Mouse (Mus musculus): ENCODE results near the gene Sema3f. TPM values are rescaled to one million over a fixed set of nuclear protein-coding genes. Genes with fewer than 3 reads are reported as not detected.

The Sema3f gene
- total RNA-seq, 2 experiments from 2014 or later: 14.3 to 19.2 TPM

GRCm38 (mm10) chr9:107696845-107697610 is 13.2 kb downstream of the Sema3f start:
- DNase-seq (ENCODE audit: extremely low spot score in 1 of 2, low spot score in 2 of 2): no peak
- intact Hi-C loops (cut with DNase I): no loop called here

GRCm38 (mm10) chr9:107696106-107696479 is 14.2 kb downstream of the Sema3f start:
- no peak for DNase-seq (ENCODE audit: extremely low spot score in 1 of 2, low spot score in 2 of 2)
- intact Hi-C loops (cut with DNase I): no loop called here

GRCm38 (mm10) chr9:107695441-107696105 is 14.7 kb downstream of the Sema3f start:
- intact Hi-C loops (cut with DNase I): no loop called here
- DNase-seq (ENCODE audit: extremely low spot score in 1 of 2, low spot score in 2 of 2): no peak

DNA sequence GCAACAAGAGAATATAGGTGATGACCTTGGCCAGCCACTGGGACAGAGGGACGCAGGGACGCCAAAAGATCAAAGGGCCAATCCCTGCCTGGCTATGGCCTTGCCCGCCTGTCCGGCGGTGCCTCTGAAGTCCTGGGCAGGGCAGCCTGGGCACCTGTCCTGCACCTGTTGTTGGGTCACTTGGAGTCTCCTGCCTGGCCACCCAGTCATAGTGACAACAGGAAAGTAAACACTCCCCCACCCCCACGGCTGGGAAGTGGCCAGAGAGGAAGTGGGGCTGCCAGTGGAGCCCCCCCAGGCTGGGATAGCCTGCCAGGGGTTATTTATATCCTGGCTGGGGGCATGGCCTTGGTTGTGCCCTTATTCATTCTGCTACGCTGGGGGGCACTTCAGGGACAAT is 15.6 kb downstream of the Sema3f start:
- no peak for DNase-seq (ENCODE audit: extremely low spot score in 1 of 2, low spot score in 2 of 2)
- intact Hi-C loops (cut with DNase I): no loop called here

DNA sequence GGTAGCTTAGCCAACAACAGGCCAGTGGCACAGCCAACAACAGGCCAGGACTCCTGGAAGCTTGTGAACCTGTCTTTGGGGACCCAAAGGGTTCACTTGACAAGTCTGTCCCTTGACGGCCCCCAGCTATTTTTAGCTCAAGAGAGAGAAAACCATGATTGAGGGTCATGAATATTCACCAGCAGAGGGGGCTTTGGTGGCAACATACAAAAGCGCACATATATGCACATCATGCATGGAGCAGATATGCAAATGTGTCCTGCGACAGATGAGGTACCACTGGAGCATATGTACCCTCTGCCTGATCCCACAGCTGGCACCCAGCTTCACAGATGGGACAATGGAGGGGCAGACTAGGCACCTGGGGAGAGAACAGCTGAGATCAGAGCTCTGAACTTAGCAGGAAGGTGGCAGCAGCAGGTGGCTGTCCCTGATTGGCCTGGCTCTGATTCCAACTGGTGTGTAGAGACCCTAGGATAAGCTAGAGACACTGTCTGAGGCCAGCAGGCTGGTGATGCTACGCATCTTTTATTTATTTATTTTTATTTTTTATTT is 16.8 kb downstream of the Sema3f start:
- DNase-seq (ENCODE audit: extremely low spot score in 1 of 2, low spot score in 2 of 2): no peak
- intact Hi-C loops (cut with DNase I): no loop called here

DNA sequence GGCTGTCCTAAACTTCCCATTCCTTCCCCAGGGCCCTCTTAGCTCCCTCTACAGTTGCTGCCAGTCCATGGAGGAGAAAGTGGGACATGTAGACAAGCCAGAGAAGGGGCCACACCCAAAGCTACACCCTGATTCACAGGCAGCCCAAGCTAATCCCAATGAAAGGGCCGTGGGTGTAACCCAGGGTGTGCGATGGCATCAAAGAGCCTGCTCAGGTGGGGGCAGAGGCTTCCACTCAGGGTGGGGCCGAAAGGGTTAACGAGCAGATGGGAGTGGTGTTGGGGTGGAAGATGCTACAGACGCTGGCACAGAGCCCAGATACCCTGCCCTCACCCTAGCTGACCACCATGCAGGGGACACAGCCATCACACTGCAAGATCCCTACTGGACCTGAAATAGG is 17.5 kb downstream of the Sema3f start:
- DNase-seq (ENCODE audit: extremely low spot score in 1 of 2, low spot score in 2 of 2): no peak
- intact Hi-C loops (cut with DNase I): no loop called here

- no peak for DNase-seq (ENCODE audit: extremely low spot score in 1 of 2, low spot score in 2 of 2)
- intact Hi-C loops (cut with DNase I): no loop called here
Observed at GRCm38 (mm10) chr9:107690391-107690790, 19.9 kb downstream of the Sema3f start.

DNA sequence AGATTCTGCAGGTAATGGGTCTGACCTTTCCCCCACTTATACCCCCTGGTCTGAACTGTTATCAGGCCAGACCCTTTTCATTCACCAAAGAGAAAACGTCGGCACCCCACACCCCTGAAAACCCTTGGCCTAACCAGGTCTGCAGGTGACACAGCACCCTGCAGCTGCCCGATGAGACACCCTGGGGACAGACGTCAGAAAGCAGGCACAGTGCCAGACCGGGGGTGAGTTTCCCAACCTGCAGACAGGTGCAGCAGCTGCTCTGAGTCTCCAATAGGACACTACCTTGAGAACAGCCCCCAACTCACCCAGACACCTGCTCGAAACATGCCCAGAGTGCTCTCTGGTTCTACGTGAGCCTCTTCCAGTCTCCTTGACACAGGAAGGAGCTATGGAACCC is 21.3 kb downstream of the Sema3f start:
- no peak for DNase-seq (ENCODE audit: extremely low spot score in 1 of 2, low spot score in 2 of 2)
- intact Hi-C loops (cut with DNase I): no loop called here

DNA sequence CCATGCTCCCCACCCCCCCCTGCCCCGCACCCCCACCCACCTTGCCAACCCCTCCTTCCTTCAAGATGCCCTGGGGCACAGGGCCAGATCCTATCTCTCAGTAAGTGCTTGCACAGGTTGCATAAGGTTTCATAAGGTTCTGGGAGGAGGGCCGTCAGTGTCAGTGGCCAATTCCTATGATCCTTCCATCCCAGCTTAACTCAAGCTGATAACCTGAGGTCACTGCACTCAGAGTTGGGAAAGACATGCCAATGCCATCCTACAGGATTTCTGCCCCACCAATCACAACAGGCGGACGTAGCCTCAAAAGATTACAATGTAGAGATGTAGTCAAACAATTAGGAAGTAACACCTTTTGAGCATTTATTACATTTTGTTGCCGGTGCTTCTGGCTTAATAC is 21.9 kb downstream of the Sema3f start:
- intact Hi-C loops (cut with DNase I): no loop called here

DNA sequence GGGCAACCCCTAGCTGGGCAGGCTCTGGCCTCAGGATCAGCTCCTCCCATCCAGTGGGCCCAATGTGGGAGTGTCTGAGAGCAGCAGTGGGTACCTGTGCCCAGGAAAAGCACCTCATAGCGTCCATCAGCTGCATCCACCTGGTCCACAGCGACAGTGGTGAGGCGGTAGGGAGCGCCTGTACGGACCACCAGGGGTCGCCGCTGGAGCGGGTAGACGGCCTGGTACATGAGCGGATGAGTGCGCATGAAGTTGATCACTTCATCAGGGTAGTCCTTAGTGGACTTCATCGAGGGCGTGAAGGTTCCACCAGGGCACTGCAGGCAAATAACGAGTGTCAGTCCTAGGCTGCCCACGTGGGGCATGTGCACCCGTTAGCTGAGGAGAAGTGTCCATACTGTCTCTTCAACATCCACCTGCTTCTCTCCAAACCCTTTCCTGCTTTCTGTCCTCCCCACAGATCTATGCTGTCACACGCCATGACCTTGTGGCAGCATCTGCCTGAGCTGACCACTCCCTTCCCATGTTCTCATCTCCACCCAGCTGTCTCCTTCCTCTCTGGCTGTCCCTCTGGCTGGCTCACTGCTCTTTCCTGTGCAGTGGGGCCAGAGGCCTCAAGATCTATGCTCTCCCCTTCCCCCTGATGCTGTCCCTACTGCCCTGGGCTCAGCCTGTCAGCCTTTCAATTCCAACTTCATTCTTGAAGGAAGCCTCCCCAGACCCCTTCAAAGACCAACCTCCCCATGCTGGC is 24.9 kb downstream of the Sema3f start:
- peak in 1 of 2 experiments; percentile 79 for DNase-seq (ENCODE audit: extremely low spot score in 1 of 2, low spot score in 2 of 2)
- intact Hi-C loops (cut with DNase I): loop anchor here (1.0 kb wide), 1 partner anchor 52 kb away; no protein-coding TSS in a partner anchor

More for the DNA sequence above, 21.9 kb downstream of the Sema3f start:
- no peak for DNase-seq (ENCODE audit: extremely low spot score in 1 of 2, low spot score in 2 of 2)

DNA sequence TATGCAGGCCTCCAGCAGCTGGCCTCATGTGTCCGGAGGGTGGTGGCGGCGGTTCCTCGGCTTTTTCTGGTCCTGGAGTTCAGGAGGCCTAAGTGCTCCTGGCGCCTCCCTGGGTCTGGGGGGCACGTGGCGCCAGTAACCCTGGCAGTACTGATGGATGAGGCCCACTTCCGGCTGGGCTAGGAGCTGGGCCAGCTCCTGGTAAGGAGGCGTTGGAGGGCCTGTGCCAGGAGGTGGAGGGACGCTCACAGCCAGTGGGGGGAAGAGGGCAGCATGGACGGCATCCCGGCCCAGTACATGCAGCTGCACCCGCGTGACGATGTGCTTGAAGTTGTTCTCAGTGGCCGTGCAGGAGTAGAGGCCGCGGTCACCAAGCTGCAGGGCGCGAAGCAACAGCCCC is 27.9 kb downstream of the Sema3f start:
- intact Hi-C loops (cut with DNase I): no loop called here

DNA sequence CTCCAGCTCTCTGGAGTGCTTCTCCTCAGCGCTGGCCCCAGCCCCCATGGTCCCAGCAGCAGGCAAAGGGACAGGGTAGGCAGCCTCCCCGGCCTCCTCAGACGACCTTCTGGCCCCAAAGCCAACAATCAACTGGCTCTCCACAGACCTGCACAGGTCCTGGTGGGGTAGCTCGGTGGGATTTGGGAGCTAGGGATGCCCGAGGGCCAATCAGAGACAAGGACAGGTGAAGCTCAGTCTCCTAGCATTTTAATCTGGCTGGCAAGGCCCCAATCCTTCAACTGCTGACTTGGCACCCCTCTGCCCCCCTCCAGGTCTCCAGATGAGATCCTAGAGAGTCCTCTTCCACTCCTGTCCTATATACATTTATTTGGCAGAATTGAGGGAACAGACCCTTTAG is 30.8 kb downstream of the Sema3f start, which contains the start of gene Gnat1:
Gene Gnat1 (minus strand): TSS at position 212 of the 400 bp plus-strand sequence.
- intact Hi-C loops (cut with DNase I): loop anchor here (5.0 kb wide), 1 partner anchor 77 kb away; no protein-coding TSS in a partner anchor
- DNase-seq (ENCODE audit: extremely low spot score in 1 of 2, low spot score in 2 of 2): no peak

More for the DNA sequence above, 27.9 kb downstream of the Sema3f start:
- DNase-seq (ENCODE audit: extremely low spot score in 1 of 2, low spot score in 2 of 2): no peak

DNA sequence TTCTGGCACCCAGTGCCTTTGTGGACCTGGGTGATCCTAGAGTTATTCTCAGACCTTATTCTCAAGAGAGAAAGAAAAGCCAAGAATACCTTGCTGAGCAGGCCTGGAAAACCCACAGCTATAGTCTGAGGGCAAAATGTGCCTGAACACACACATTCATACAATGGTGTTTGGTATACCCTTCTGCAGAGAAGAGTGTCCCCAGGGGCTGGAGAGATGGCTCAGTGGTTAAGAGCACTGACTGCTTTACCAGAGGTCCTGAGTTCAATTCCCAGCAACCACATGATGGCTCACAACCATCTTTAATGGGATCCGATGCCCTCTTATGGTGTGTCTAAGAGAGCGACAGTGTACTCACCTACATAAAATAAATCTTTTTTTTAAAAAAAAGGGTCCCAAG is 31.4 kb downstream of the Sema3f start:
- no peak for DNase-seq (ENCODE audit: extremely low spot score in 1 of 2, low spot score in 2 of 2)

DNA sequence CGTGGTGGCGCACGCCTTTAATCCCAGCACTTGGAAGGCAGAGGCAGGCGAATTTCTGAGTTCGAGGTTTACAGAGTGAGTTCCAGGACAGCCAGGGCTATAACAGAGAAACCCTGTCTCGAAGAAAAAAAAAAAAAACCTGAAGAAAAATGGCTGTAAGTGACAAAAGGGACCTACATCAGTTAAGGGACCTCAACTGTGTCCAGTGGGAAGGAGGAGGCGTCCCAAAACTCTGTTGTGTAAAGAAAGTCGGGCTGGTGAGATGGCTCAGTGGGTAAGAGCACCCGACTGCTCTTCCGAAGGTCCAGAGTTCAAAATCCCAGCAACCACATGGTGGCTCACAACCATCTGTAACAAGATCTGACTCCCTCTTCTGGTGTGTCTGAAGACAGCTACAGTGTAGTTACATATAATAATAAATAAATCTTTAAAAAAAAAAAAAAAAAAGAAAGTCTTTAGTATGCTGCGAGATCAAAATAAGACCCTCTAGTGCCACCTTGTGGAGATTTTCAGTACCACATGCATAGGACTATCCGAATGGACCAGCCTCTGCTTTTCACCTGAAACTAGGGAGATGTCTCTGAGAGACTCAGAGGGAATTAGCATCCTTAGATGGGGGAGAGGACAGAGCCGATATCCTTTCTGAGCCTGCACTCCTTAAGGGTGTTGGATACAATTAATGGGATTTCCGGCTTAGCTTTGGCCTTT is 32.3 kb downstream of the Sema3f start:
- intact Hi-C loops (cut with DNase I): loop anchor here (5.0 kb wide), 1 partner anchor 76 kb away; no protein-coding TSS in a partner anchor
- peak; percentile 71 to 83 for DNase-seq (ENCODE audit: extremely low spot score in 1 of 2, low spot score in 2 of 2)

More for the DNA sequence above, 31.4 kb downstream of the Sema3f start:
- intact Hi-C loops (cut with DNase I): loop anchor here (5.0 kb wide), 1 partner anchor 77 kb away; no protein-coding TSS in a partner anchor

- DNase-seq (ENCODE audit: extremely low spot score in 1 of 2, low spot score in 2 of 2): no peak
- intact Hi-C loops (cut with DNase I): loop anchor here (5.0 kb wide), 1 partner anchor 75 kb away; no protein-coding TSS in a partner anchor
Observed at GRCm38 (mm10) chr9:107677091-107677784, 33.0 kb downstream of the Sema3f start.

DNA sequence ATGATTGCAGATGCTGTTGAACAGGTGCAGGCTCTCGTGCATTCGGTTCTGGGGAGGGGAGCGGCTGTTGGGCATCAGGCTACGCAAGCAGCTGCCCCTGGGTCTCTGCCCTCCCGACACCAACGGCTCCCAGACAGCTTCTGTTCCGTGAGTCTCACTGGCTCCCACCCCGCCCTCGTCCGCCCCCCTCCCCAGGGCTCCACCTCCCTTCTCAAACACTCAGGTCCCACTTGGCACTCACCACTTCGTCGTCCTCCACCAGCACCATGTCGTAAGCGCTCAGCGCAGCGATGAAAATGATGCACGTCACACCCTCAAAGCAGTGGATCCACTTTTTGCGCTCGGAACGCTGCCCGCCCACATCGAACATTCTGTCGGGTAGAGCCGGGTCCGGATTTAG is 34.0 kb downstream of the Sema3f start:
- intact Hi-C loops (cut with DNase I): loop anchor here (1.0 to 5.0 kb wide), 2 partner anchors 31 to 74 kb away; no protein-coding TSS in a partner anchor
- DNase-seq (ENCODE audit: extremely low spot score in 1 of 2, low spot score in 2 of 2): no peak

GRCm38 (mm10) chr9:107675671-107676301 is 34.5 kb downstream of the Sema3f start:
- intact Hi-C loops (cut with DNase I): loop anchor here (1.0 to 5.0 kb wide), 2 partner anchors 30 to 73 kb away; no protein-coding TSS in a partner anchor
- peak; percentile 73 to 88 for DNase-seq (ENCODE audit: extremely low spot score in 1 of 2, low spot score in 2 of 2)

All from left cerebral cortex, postnatal 10 days (tissue).